Mouse (Mus musculus) testis, adult 2 months (tissue): ENCODE measurements around the gene Cd3g.

Source experiments
- CTCF ChIP-seq: fragments of 200-500 bp; IDR thresholded peaks from 2 replicates; pipeline ENCODE4 v1.5.1; 2012; ENCODE audit warnings: low read depth, mild to moderate bottlenecking, inconsistent platforms, low read length, moderate library complexity; ENCODE audit not compliant: control insufficient read depth, insufficient read depth, insufficient replicate concordance
- POLR2A ChIP-seq: fragments of 200-500 bp; IDR thresholded peaks from 2 replicates; pipeline ENCODE4 v1.6.1; 2012; ENCODE audit warnings: low read depth, mild to moderate bottlenecking, inconsistent platforms, low read length, moderate library complexity; ENCODE audit not compliant: control insufficient read depth

- TF ChIP-seq CTCF (no peak), POLR2A (no peak)
These were observed 14.3 kb downstream of the Cd3g start for GRCm38 (mm10) chr9:44965833-44966466.
